Mouse (Mus musculus) midbrain, embryonic 16.5 days (tissue): Measurements from ENCODE around the gene Rab3gap1. TPM values are rescaled to one million over a fixed set of nuclear protein-coding genes. Genes with fewer than 3 reads are reported as not detected.

ENCODE experiments used
- ATAC-seq: fragments of 200-750 bp; cut with Nextera tagmentation; 2 replicates; pipeline ENCODE4 v1.8.0; 2017; ENCODE audit warnings: moderate TSS enrichment
- H3K27ac ChIP-seq: fragments of 300-500 bp; sonication (generic); 2 replicates; pipeline ENCODE4 v1.5.1; 2014; ENCODE audit warnings: mild to moderate bottlenecking, low read length, mixed read lengths
- H3K27me3 ChIP-seq: fragments of 300-500 bp; sonication (generic); 2 replicates; pipeline ENCODE4 v1.6.1; 2014; ENCODE audit warnings: low read depth, low read length, mixed read lengths; ENCODE audit not compliant: control insufficient read depth, insufficient read depth
- H3K36me3 ChIP-seq: fragments of 300-500 bp; sonication (generic); 2 replicates; pipeline ENCODE4 v1.6.1; 2014; ENCODE audit warnings: mild to moderate bottlenecking, low read length, moderate library complexity, mixed read lengths; ENCODE audit not compliant: control insufficient read depth, insufficient read depth
- H3K4me1 ChIP-seq: fragments of 300-500 bp; sonication (generic); 2 replicates; pipeline ENCODE4 v1.6.1; 2014; ENCODE audit warnings: mild to moderate bottlenecking, low read length, mixed read lengths; ENCODE audit not compliant: control insufficient read depth, insufficient read depth
- H3K4me2 ChIP-seq: fragments of 300-500 bp; sonication (generic); 2 replicates; pipeline ENCODE4 v1.6.1; 2014; ENCODE audit warnings: mild to moderate bottlenecking, low read length, mixed read lengths
- H3K4me3 ChIP-seq: fragments of 300-500 bp; sonication (generic); 2 replicates; pipeline ENCODE4 v1.5.1; 2014; ENCODE audit warnings: low read depth, mild to moderate bottlenecking, low read length, moderate library complexity, mixed read lengths
- H3K9ac ChIP-seq: fragments of 300-500 bp; sonication (generic); 2 replicates; pipeline ENCODE4 v1.6.1; 2014; ENCODE audit warnings: low read depth, low read length, mixed read lengths
- H3K9me3 ChIP-seq: fragments of 300-500 bp; sonication (generic); replicated peaks from 2 replicates; pipeline ENCODE4 v1.6.1; 2014; ENCODE audit warnings: mild to moderate bottlenecking, low read length, mixed read lengths; ENCODE audit not compliant: control insufficient read depth, poor library complexity, severe bottlenecking
- WGBS: fragments of 180-500 bp; shearing (Covaris S2); extraction: QIAGEN DNeasy Blood & Tissue Kit; methylation state at CpG from one replicate; pipeline ENCODE4 v1.1.7; 2014; 5-methylcytosine and 5-hydroxymethylcytosine counted together
- polyA plus RNA-seq: library from polyadenylated mRNA; unstranded; fragments of >200 nt; fragmentation: Nextera tagmentation; extraction: Ambion mirVana; gene quantifications from 2 replicates; pipeline ENCODE4 v1.2.1, GENCODE M21; 2015

Rab3gap1 gene
- polyA plus RNA-seq, 1 experiment from 2014 or later: 23.3 TPM

- ATAC-seq: no peak
- Histone ChIP-seq H3K9ac (no peak overlapping the region), H3K4me1 (no peaks in the 10 kb centered on the region), H3K4me2 (no peak overlapping the region), H3K27ac (no peak overlapping the region), H3K9me3 (peaks cover 3% of the 10 kb centered on the region; the same call in 1 of the 2 replicates), H3K27me3 (no peaks in the 10 kb centered on the region), H3K36me3 (no peaks in the 10 kb centered on the region), H3K4me3 (no peak overlapping the region)
- 86% methylated on average over 7 of the region's 7 CpGs for WGBS
These were observed 18.4 kb upstream of the Rab3gap1 start for GRCm38 (mm10) chr1:127850075-127850610.

- 0 out of 2 replicates have a peak within 1 kb of the TSS, but pooled peaks have one; percentile 6 for H3K4me2 ChIP-seq
- peaks cover 3% of the 10 kb centered on the region; the same call in 1 of the 2 replicates for H3K9me3 ChIP-seq
- no peak within 1 kb of the TSS; the same call in 1 of the 2 replicates for H3K27ac ChIP-seq
- H3K4me1 ChIP-seq: no peaks in the 10 kb centered on the region
- ATAC-seq: no peak
- H3K4me3 ChIP-seq: no peak within 1 kb of the TSS
- WGBS: 65% methylated on average over 14 of the region's 14 CpGs
- no peaks in the 10 kb centered on the region for H3K27me3 ChIP-seq
- no peaks in the 10 kb centered on the region for H3K36me3 ChIP-seq
- no peak within 1 kb of the TSS for H3K9ac ChIP-seq
These were observed 13.9 kb upstream of the Rab3gap1 start, which contains the start of gene Map3k19 for GRCm38 (mm10) chr1:127854486-127855222. Map3k19 (minus strand) TSS chr1:127855031.

DNA sequence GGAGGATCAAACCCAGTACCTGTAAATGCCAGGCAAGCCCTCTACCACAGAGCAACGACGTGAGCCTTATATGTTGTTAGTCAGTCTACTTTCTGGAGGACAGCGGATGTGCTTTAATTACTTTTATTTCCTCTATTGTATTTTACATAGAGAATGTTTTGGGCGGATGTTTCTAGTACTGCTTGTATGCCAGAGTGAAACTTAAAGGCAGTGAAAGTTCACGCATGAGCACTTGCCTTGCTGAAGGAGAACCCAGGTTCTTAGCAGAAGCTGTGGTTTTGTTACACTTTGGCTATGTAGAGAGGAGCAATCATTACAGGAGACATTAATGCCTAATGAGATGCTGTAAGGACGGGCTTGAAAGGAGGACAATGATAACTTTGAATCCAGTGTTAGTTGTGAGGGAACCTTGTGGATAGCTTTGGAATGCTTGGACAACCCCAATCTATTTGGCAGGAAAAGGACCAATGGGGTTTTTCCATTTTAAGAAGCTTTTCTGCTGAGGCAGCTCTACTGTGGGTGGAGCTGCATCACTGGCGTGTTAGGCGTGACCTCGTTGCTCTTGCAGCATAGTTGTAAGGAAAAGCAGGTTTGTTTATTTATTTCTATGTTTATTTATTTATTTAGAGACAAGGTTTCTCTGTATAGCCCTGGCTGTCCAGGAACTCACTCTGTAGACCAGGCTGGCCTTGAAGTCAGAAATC is 9.5 kb upstream of the Rab3gap1 start:
- no peaks in the 10 kb centered on the region for H3K36me3 ChIP-seq
- no peaks in the 10 kb centered on the region for H3K9me3 ChIP-seq
- no peaks in the 10 kb centered on the region for H3K27me3 ChIP-seq
- H3K27ac ChIP-seq: no peak overlapping the region
- WGBS: 88% methylated on average over 9 of the region's 9 CpGs
- no peak for ATAC-seq
- H3K4me3 ChIP-seq: no peak overlapping the region
- H3K4me2 ChIP-seq: no peak overlapping the region
- no peak overlapping the region for H3K9ac ChIP-seq
- H3K4me1 ChIP-seq: no peaks in the 10 kb centered on the region

DNA sequence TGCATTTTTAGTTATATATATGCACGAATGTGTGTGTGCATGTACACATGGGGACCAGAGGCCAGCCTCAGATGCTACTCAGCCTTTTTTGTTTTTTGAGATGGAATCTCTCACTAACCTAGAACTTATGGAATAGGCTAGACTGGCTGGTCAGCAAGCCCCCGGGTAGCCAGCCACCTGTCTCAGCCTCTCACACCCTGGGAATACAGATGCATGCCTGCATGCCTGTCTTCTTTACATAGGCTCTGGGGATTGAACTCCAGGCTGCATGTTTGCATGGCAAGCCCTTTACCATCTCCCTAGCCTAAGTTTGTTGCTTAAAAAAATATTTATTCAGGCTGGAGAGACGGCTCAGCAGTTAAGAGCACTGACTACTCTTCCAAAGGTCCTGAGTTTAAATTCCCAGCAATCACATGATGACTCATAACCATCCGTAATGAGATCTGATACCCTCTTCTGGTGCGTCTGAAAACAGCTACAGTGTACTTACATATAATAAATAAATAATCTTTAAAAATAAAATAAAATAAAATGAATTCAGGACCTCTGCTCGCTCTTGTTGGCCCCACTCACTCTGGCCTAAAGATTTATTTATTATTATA is 8.7 kb upstream of the Rab3gap1 start:
- Histone ChIP-seq H3K9me3 (no peaks in the 10 kb centered on the region), H3K27me3 (no peaks in the 10 kb centered on the region), H3K27ac (no peak overlapping the region), H3K4me3 (no peak overlapping the region), H3K36me3 (no peaks in the 10 kb centered on the region), H3K9ac (no peak overlapping the region), H3K4me1 (no peaks in the 10 kb centered on the region), H3K4me2 (no peak overlapping the region)
- WGBS: 88% methylated on average over 6 of the region's 6 CpGs
- ATAC-seq: no peak

DNA sequence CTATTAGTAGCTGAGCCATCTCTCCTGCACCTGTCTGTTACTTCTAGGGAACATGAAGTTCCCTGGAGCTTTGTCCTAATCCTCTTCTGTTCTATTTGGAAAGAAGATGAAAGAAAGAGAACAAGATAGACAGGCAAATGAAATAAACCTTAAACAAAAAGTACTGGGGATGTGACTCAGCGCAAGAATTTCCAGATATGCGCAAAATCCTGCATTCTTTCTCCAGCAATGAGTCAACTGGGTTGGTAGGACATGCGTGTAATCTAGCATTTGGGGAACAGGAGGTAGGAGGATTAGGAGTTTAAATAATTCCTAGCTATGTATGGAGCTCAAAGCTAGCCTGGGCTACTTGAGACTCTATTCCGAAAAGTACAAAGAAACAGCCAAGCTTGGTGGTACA is 8.1 kb upstream of the Rab3gap1 start:
- WGBS: 91% methylated on average over 4 of the region's 4 CpGs
- no peaks in the 10 kb centered on the region for H3K27me3 ChIP-seq
- H3K36me3 ChIP-seq: no peaks in the 10 kb centered on the region
- H3K27ac ChIP-seq: no peak overlapping the region
- H3K9me3 ChIP-seq: no peaks in the 10 kb centered on the region
- ATAC-seq: no peak
- H3K4me2 ChIP-seq: no peak overlapping the region
- no peaks in the 10 kb centered on the region for H3K4me1 ChIP-seq
- no peak overlapping the region for H3K4me3 ChIP-seq
- no peak overlapping the region for H3K9ac ChIP-seq

- no peak for ATAC-seq
- Histone ChIP-seq H3K36me3 (no peaks in the 10 kb centered on the region), H3K9ac (no peak overlapping the region), H3K4me3 (no peak overlapping the region), H3K9me3 (no peaks in the 10 kb centered on the region), H3K27ac (no peak overlapping the region), H3K4me2 (no peak overlapping the region), H3K27me3 (no peaks in the 10 kb centered on the region), H3K4me1 (no peaks in the 10 kb centered on the region)
- 96% methylated on average over 5 of the region's 5 CpGs for WGBS
These were observed 6.7 kb upstream of the Rab3gap1 start for GRCm38 (mm10) chr1:127861900-127862299.

DNA sequence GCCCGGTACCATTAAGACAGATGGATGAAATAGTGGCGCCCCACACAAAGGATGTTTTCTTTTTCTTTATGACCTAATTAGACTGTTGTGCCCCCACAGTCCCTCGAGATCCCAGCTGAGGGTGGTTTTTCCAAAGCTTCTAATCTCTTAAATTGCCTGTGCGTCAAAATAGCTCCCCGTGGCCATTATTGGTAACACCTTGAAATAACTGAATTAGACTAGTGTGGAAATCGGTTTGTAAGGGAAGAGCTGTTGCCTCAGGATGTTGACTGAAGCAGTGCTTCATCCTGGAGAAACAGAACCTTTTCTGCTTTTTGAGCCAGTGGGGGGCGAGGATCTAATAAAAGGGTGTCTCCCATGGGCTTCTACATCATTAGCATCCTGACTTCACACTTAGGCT is 4.8 kb upstream of the Rab3gap1 start:
- Histone ChIP-seq H3K27ac (no peak overlapping the region), H3K27me3 (no peaks in the 10 kb centered on the region), H3K4me2 (no peak overlapping the region), H3K4me1 (no peaks in the 10 kb centered on the region), H3K9me3 (no peaks in the 10 kb centered on the region), H3K4me3 (no peak overlapping the region), H3K9ac (no peak overlapping the region), H3K36me3 (no peaks in the 10 kb centered on the region)
- no peak for ATAC-seq
- 54% methylated on average over 7 of the region's 7 CpGs for WGBS

DNA sequence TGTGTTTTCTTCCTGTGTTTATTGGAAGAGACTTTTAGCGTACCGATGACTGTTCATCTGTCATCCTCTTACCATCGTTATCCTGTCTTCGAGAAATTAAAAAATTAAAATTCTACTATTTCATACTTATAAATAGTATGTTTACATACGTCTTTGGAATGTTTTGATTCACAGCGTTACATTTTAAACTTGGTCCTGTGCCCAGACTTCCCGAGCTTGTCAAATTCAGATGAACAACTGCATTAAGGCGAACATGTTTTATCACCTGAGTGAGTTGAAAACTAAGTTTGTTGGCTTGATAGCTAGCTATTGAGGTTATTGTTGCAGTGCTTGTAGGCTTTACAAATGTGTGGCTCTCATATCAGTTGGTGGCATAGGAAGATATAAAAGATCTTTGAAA is 703 bp downstream of the Rab3gap1 start:
- ATAC-seq: no peak
- Histone ChIP-seq H3K4me1 (peaks cover 10% of the 10 kb centered on the region), H3K27me3 (no peaks in the 10 kb centered on the region), H3K4me3 (peak overlapping the region; percentile 77), H3K36me3 (peaks cover 2% of the 10 kb centered on the region; the same call in 1 of the 2 replicates), H3K9ac (peak overlapping the region; percentile 83), H3K27ac (peak overlapping the region; percentile 86), H3K4me2 (peak overlapping the region; percentile 77), H3K9me3 (no peaks in the 10 kb centered on the region)
- 42% methylated on average over 8 of the region's 8 CpGs for WGBS
